Mouse (Mus musculus) lung, adult 18-20 months (tissue): ENCODE measurements around the gene Slc5a3.
A peak's percentile ranks its signal among the peaks of the same experiment; 100 is the strongest.
"Not testable (repeated sequence)": the region's sequence is repeated elsewhere in the genome, so short reads cannot be mapped to it uniquely, and the experiment has no call there.

Experiments used
- DNase-seq, 2 experiments: peaks; one replicate each; pipeline ENCODE4 v3.0.0; 2022; ENCODE audit warnings: mixed read lengths in 2 of 2

Gene Slc5a3

GRCm38 (mm10) chr16:92064801-92065200 is 6.7 kb downstream of the Slc5a3 start:
- no peak for DNase-seq

- no peak for DNase-seq
Observed at GRCm38 (mm10) chr16:92070338-92070737, 12.2 kb downstream of the Slc5a3 start.

- no peak for DNase-seq
Observed at GRCm38 (mm10) chr16:92076797-92077196, 18.7 kb downstream of the Slc5a3 start.

- DNase-seq, result no peak
Observed at GRCm38 (mm10) chr16:92083771-92084453, 25.8 kb downstream of the Slc5a3 start.

GRCm38 (mm10) chr16:92089225-92089624 is 31.1 kb downstream of the Slc5a3 start:
- no peak for DNase-seq

DNA sequence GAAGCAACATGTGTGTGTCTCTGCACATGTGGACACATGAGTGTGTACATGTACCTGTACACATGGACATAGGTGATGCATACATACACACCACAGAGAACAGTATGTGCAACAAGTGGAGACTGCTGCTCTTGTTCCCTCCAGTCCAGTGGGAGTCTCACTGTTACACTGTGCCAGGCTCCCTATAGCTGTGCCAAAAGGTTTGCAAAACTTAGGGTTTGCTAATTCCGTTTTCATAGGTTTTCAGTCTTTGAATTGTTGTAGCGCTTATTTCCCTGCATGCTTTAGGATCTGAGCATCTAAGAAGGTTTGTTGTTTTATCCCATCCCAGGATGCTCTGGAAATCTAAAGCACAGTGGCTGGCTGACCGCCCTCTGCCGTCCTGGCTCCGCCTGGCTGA is 33.8 kb downstream of the Slc5a3 start:
- DNase-seq, result no peak

DNA sequence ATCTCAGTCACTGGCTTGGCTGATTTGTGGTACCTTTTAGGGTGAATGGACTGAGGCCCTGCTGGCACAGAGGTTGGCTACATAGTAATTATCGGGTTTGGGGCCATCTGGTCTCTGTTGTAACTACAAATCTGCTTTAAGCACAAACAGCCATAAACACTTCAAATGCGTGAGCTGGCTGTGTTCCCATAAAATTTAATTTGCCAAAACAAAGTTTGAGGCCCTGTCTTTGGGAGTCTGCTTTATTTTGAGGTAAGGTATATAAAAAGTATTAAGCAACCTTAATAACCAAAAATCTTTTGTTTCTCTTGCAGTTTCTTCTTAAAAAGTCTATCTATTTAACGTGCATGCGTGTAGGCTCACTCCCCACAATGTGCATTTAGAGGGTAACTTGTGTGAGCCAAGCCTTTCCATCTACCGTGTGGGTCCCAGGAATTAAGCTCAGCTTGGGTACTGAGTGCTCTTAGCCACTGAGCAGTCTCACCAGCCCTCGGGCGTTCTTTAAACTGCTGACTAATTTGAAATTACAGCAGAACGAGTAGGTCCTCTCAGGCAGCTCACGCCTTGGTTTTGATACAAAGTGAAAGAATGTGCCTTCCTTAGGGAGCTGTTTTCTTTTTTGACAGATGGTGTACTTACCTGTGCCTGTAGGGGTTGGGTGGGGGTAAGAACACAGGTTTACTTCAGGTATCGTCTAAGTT is 40.4 kb downstream of the Slc5a3 start:
- no peak for DNase-seq

- no peak for DNase-seq
Observed at GRCm38 (mm10) chr16:92099598-92099997, 41.5 kb downstream of the Slc5a3 start.

DNA sequence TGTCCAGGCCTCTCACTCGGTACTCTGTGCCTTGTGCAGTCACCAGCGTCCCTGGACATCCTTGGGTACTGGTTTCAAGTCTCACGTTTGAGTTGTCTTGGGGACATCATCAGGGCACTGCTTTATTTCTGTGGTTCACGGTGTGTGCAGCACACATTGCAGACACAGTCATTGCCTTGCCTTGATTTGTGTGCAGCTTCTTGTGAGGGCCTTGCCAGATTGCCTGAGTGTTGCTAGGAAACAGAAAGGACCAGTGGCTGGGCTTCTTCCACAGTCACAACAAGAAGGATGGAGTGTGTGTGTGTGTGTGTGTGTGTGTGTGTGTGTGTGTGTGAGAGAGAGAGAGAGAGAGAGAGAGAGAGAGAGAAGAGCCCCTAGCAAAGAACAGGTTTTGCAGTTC is 42.0 kb downstream of the Slc5a3 start:
- no peak for DNase-seq

- no peak for DNase-seq
Observed at GRCm38 (mm10) chr16:92102115-92102514, 44.0 kb downstream of the Slc5a3 start.

- not testable (repeated sequence) for DNase-seq
Observed at GRCm38 (mm10) chr16:92102931-92103330, 44.8 kb downstream of the Slc5a3 start.

DNA sequence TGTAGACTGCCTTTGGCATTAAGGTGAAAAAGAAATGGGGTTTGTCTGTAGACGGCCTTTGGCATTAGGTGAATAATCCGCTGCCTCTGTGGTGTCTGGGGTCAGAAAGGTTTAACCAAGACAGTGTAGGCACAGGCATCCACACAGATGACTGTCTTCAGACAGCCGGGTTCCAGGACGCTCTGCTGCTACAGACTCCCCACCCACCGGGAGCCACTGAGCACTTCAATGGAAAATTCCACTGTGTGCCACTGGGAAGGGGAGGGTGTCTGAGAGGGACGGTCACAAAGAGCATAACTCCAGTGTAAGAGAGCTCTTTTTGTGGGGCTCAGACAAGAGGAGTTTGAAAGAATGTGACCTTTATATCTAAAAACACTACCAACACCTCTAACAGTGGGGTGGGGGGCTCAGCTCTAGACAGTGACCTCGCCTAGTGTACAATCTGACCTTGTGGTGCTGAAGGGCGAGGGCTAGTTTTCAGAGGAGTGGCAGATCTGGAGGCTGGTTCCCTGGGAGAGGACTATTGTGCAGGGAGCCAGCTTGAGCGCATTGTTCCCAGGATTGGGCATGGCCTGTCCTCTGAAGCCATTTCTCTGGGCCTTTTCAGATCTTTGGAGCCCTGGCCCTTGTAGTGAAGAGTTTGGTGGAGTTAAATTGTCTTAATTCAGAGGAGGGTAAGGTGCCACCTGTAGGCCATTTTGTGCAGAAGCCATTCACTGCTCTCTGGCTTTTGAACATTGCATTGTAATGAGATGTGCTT is 45.6 kb downstream of the Slc5a3 start:
- DNase-seq, result no peak

- DNase-seq, result no peak
Observed at GRCm38 (mm10) chr16:92104332-92104590, 46.1 kb downstream of the Slc5a3 start.

DNA sequence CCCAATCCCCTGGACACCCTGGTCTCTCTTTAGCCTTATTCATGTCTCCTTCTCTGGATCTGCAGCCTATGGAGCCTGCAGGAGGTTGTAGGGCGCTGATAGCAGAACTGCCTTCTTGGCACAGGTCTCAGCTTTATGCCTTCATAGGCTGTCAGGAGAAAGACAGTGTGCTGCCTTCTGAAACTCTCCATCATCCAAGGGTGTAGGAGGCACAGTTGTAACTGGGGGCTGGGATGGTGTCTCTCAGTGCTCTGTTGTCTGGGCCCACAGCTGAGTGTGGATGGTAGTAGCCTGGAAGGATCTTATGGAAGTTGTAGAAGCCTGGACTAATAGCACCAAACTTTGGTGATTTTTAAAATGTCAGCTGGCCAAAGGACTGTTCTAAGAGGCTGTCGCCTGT is 46.8 kb downstream of the Slc5a3 start:
- no peak for DNase-seq

- peak; percentile 43 to 48 for DNase-seq
Observed at GRCm38 (mm10) chr16:92105631-92106030, 47.5 kb downstream of the Slc5a3 start.

DNA sequence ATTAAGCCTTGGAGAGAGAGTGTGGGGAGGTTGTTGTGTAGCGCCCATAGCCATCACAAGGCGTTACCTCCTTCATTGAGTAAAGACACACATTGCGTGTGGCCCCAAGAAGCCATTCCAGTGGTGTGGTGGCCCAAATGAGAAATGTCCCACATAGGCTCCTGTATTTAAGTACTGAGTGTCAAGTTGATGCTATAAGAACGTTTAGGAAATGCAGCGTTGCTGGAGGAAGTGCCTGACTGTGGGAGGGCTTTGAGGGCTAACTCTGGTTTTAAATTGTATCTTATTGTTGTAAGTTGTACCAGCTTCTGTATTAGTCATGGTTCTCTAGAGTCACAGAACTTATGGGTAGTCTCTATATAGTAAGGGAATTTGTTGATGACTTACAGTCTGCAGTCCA is 49.2 kb downstream of the Slc5a3 start:
- DNase-seq, result no peak

- DNase-seq, result no peak
Observed at GRCm38 (mm10) chr16:92114706-92115241, 56.7 kb downstream of the Slc5a3 start.

DNA sequence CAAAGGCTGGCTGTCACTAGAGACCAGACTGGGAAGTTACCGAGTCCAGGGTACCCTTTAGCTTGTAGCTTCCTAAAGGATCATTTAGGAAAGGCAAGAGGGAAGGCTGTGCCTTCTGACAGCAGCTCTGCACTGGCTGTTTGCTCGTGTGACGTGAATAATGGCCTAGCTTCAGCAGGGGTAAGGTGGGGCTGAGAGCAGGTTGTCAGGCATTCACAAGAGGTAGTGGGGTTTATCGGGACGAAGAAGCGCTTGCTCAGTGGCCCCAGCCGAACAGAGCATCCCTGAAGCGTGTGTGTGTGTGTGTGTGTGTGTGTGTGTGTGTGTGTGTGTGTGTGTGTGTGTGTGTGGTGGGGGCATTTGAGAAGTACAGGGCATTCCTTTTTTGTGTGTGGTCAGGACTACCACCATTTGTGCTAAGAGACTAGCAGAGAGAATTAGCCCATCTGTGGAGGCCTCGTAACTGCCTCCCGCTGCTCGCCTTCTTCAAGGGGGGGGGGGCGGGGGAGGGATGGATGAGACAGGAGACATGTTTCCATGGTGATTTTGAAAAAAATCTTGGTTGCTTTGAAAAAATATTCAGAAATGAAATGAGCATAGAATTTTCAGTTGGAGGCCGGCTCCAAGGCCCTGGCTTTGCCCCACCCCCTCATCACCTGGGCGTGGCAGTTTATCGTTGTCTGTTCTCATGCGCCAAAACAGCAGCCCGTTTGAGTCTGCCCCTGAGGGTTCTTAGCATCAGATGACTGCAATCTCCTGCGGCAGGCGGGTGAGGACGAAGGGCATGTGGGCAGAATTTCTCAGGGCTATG is 57.7 kb downstream of the Slc5a3 start:
- peak in 1 of 2 experiments; percentile 15 for DNase-seq

DNA sequence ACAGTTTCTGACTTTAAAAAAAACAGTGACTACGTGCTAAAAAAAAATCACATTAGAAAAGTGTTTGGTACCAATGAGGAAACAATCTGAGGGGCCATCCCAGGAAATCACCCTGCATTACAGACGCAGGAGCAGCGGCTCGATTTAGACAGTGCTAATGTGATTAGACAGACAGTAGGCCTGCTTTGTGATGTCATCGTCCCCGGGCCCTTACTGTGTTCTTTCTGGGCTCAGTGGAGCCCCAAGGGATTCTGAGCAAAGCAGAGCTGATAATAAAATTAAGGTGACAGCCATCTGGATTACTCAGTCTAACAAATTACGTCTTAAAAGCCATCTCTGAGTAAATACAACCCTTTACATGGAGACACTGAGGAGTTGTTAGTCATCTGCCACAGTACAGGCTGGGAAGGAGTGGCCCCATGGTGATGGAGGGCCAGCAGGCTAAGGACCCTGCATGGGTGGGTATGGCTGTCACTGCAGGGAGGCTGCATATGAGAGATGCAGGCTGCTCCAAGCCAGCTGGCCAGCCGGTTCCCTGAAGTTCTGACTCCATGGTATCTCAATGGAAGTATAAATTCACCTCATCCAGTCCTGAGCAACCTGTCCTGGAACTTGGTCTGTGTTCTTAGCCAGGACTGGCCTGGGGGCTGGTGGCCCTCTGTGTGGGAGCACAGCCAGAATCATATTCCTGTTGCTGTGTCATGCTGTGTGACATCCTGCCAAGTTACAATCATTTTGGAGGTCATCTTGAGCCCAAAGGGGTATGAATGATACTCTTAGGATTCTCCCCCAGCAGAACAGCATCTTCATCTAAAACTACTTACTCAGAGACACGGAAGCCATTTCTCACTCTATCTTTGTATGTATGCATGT is 59.5 kb downstream of the Slc5a3 start:
- no peak for DNase-seq

- no peak for DNase-seq
Observed at GRCm38 (mm10) chr16:92119013-92119515, 60.9 kb downstream of the Slc5a3 start.

DNA sequence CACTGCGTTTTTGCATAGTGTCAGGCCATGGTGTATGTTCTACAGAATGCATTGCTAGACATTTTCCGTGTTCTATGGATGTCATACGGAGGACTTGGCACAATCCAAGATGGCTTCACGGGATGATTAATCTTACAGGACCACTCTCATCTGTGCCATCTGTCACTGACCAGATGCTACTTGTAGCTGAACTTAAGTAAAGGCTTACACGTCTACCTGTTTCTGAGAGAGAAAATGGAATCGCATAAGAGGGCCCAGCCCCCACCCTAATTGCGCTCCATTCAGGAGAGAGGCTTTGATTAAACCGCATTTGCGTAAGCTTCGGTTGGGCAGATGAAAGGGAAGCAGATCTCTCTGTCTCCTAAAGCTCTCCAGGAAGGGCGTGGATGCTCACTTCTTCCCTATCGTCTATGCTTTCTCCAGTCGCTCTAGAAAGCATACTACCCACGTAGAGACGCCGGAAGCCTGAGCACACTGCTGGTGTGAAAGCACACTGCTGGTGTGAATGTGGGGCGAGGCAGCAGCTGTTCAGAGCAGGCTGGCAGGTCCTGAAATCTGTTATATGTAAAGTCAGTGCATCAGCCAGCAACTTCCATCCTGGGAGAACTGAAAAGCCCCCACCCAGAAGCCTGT is 62.9 kb downstream of the Slc5a3 start:
- DNase-seq, result no peak
